Mouse (Mus musculus): ENCODE results near the gene Plin1. TPM values are rescaled to one million over a fixed set of nuclear protein-coding genes. Genes with fewer than 3 reads are reported as not detected.

The Plin1 gene
- polyA plus RNA-seq (2017; shearing (Covaris generic)) = under 1 TPM; 0.24 to 0.47 TPM

DNA sequence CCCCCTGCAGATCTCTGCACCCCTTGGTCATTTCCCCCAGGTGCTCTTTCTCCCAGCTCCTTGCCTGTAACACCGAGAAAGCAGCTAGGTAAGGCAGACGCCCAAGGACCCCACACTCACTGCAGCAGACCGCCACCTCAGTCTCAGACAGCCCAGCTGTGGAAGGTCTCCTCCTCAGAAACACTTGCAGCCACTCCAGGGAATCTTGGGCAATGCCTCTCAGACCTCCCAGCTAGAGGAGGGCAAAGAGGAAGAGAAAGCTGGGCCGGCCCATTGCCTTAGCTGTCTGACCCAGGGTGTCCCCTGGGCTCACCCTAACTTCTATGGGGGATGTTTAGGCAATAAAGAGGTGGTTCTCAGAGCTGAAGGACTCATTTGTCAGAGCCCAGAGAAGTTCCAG lies at the start of gene Plin1:
Plin1 (minus strand) TSS at position 282 of the 400 bp plus-strand sequence.

DNA sequence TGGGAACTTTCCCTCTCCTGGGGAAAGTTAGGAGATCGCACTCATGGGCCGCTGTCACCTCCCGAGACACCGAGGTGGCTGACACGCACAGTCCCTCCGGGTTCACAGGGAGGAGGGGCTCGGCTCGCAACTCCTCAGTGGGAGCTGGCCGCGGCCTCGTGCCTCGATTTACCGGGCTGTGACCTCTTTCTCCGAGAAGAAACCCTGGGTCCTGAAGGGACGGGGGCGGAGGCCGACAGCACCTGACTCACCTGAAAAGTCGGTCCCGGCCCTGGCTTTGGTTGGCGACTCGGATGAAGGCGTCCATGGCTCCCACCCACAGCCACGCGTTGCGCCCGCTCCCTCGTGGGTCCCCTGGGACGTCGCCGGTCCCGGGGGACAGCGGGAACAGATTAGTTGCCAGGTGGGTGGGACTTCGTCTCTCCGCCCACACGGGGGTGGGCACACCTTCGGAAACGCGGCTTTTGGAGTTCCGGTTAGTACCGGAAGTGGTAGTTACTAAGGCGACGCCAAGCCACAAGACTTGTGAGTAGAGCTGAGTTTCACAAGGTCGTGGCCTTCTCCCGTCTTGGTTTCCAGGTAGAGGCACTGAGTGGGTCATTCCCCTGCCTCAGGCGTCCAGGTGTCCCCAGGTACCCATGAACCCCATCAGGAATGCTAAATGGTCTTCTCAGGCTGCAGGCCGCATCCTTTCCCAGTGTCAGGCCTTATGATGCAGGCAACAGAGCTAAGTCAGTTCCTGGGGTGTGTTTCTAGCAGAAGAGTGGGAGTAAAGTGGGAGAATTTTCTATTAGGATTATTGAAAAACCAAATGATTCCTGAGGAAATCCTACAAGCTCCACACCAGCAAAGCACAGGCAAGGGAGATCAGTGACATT lies 10.2 kb upstream of the Plin1 start, which contains the start of the genes Pex11a and Wdr93:
Pex11a (minus strand) TSS at position 473 of the 878 bp plus-strand sequence.
Wdr93 (plus strand) TSS at position 505 of the 878 bp plus-strand sequence.

GRCm38 (mm10) chr7:79715187-79715981 lies 17.3 kb downstream of the Plin1 start, which contains the start of gene Kif7:
Gene Kif7 (minus strand): TSS chr7:79715720.

Other genes starting within 250 kb of the Plin1 start
- gene Rhcg, start 115.2 kb downstream of the Plin1 start, polyA plus RNA-seq (2017; shearing (Covaris generic)) = under 1 TPM in 1 of 2 experiments, not detected in 1; 0.27 TPM
- 1 to 10 TPM; 3.1 to 3.8 TPM for gene Ticrr, start 72.7 kb downstream of the Plin1 start, polyA plus RNA-seq (2017; shearing (Covaris generic))
- 1 to 10 TPM in 1 of 2 experiments, under 1 TPM in 1; 0.98 to 4.4 TPM for gene Kif7, start 17.2 kb downstream of the Plin1 start, polyA plus RNA-seq (2017; shearing (Covaris generic))
- gene Pex11a, start 10.2 kb upstream of the Plin1 start, polyA plus RNA-seq (2017; shearing (Covaris generic)) = 1 to 10 TPM; 2.6 to 6.5 TPM
- gene Wdr93, start 10.3 kb upstream of the Plin1 start, polyA plus RNA-seq (2017; shearing (Covaris generic)) = under 1 TPM; 0.07 to 0.32 TPM
- not detected for gene Mesp1, start 60.9 kb upstream of the Plin1 start, polyA plus RNA-seq (2017; shearing (Covaris generic))
- gene Mesp2, start 77.8 kb upstream of the Plin1 start, polyA plus RNA-seq (2017; shearing (Covaris generic)) = 1 to 10 TPM in 1 of 2 experiments, under 1 TPM in 1; 0.29 to 1.7 TPM
- gene Anpep, start 128.2 kb upstream of the Plin1 start, polyA plus RNA-seq (2017; shearing (Covaris generic)) = under 1 TPM; 0.16 to 0.92 TPM
- 10 to 100 TPM; 22.5 to 23.9 TPM for gene Ap3s2, start 187.7 kb upstream of the Plin1 start, polyA plus RNA-seq (2017; shearing (Covaris generic))
- gene Arpin, start 202.5 kb upstream of the Plin1 start, polyA plus RNA-seq (2017; shearing (Covaris generic)) = under 1 TPM; 0.23 to 0.81 TPM